Mouse (Mus musculus): ENCODE results near the gene Pias3. TPM values are rescaled to one million over a fixed set of nuclear protein-coding genes. Genes with fewer than 3 reads are reported as not detected.

The Pias3 gene
- polyA plus RNA-seq, 1 experiment from 2014 or later = 74.1 TPM

- no peak overlapping the region for H3K27ac ChIP-seq (replicated peaks)
- ATAC-seq (ENCODE audit: insufficient number of reproducible peaks, low FRiP score, low TSS enrichment, low read depth) = no peak
- H3K4me3 ChIP-seq (replicated peaks) = no peak overlapping the region
- no peaks in the 10 kb centered on the region for H3K9me3 ChIP-seq (replicated peaks)
- H3K27me3 ChIP-seq = no peaks in the 10 kb centered on the region
- peaks cover 15% of the 10 kb centered on the region for H3K4me1 ChIP-seq
- H3K36me3 ChIP-seq = peaks cover 57% of the 10 kb centered on the region
- H3K4me2 ChIP-seq (replicated peaks) = no peak overlapping the region
- WGBS = 66% methylated on average over 7 of the region's 7 CpGs
- H3K9ac ChIP-seq = no peak overlapping the region
Measured at GRCm38 (mm10) chr3:96706984-96707383, 10.8 kb downstream of the Pias3 start.

- peak within 1 kb of the TSS; percentile 68 for H3K9ac ChIP-seq
- H3K27ac ChIP-seq (replicated peaks) = no peak within 1 kb of the TSS
- peak; percentile 81 for ATAC-seq (ENCODE audit: insufficient number of reproducible peaks, low FRiP score, low TSS enrichment, low read depth)
- H3K36me3 ChIP-seq = peaks cover 60% of the 10 kb centered on the region
- peaks cover 15% of the 10 kb centered on the region for H3K4me1 ChIP-seq
- peak within 1 kb of the TSS; percentile 96 for H3K4me2 ChIP-seq (replicated peaks)
- no peaks in the 10 kb centered on the region for H3K9me3 ChIP-seq (replicated peaks)
- WGBS = 5% methylated on average over 42 of the region's 42 CpGs
- H3K4me3 ChIP-seq (replicated peaks) = peak within 1 kb of the TSS; percentile 57
- no peaks in the 10 kb centered on the region for H3K27me3 ChIP-seq
Measured at GRCm38 (mm10) chr3:96707903-96708683, 11.9 kb downstream of the Pias3 start, which contains the start of gene Nudt17. Nudt17 (minus strand) TSS chr3:96708562.

- Histone ChIP-seq H3K4me3 (replicated peaks) (peak overlapping the region; percentile 57; the same call in 1 of the 2 replicates), H3K4me1 (peaks cover 15% of the 10 kb centered on the region), H3K9me3 (replicated peaks) (no peaks in the 10 kb centered on the region), H3K27me3 (no peaks in the 10 kb centered on the region), H3K27ac (replicated peaks) (no peak overlapping the region), H3K4me2 (replicated peaks) (peak overlapping the region; percentile 96), H3K9ac (no peak overlapping the region), H3K36me3 (peaks cover 60% of the 10 kb centered on the region)
- 0 out of 2 replicates have a peak, but pooled peaks have one; percentile 6 for ATAC-seq (ENCODE audit: insufficient number of reproducible peaks, low FRiP score, low TSS enrichment, low read depth)
- 53% methylated on average over 2 of the region's 2 CpGs for WGBS
Measured at GRCm38 (mm10) chr3:96708684-96709064, 12.5 kb downstream of the Pias3 start.

- H3K36me3 ChIP-seq = peaks cover 75% of the 10 kb centered on the region
- H3K4me1 ChIP-seq = no peaks in the 10 kb centered on the region
- no peak overlapping the region for H3K4me2 ChIP-seq (replicated peaks)
- H3K27me3 ChIP-seq = no peaks in the 10 kb centered on the region
- H3K27ac ChIP-seq (replicated peaks) = no peak overlapping the region
- no peaks in the 10 kb centered on the region for H3K9me3 ChIP-seq (replicated peaks)
- ATAC-seq (ENCODE audit: insufficient number of reproducible peaks, low FRiP score, low TSS enrichment, low read depth) = no peak
- no peak overlapping the region for H3K4me3 ChIP-seq (replicated peaks)
- 87% methylated on average over 5 of the region's 5 CpGs for WGBS
- no peak overlapping the region for H3K9ac ChIP-seq
Measured at GRCm38 (mm10) chr3:96714286-96714685, 18.1 kb downstream of the Pias3 start.

- no peak overlapping the region for H3K9ac ChIP-seq
- H3K4me3 ChIP-seq (replicated peaks) = no peak overlapping the region
- no peak overlapping the region for H3K4me2 ChIP-seq (replicated peaks)
- no peaks in the 10 kb centered on the region for H3K27me3 ChIP-seq
- no peaks in the 10 kb centered on the region for H3K9me3 ChIP-seq (replicated peaks)
- H3K36me3 ChIP-seq = peaks cover 70% of the 10 kb centered on the region
- ATAC-seq (ENCODE audit: insufficient number of reproducible peaks, low FRiP score, low TSS enrichment, low read depth) = no peak
- no peak overlapping the region for H3K27ac ChIP-seq (replicated peaks)
- 86% methylated on average over 2 of the region's 2 CpGs for WGBS
- no peaks in the 10 kb centered on the region for H3K4me1 ChIP-seq
Measured at GRCm38 (mm10) chr3:96715854-96716253, 19.7 kb downstream of the Pias3 start.

GRCm38 (mm10) chr3:96719173-96719572, 23.0 kb downstream of the Pias3 start:
- Histone ChIP-seq H3K4me1 (no peaks in the 10 kb centered on the region), H3K4me2 (replicated peaks) (no peak overlapping the region; the same call in 1 of the 2 replicates), H3K36me3 (peaks cover 68% of the 10 kb centered on the region), H3K27me3 (no peaks in the 10 kb centered on the region), H3K9me3 (replicated peaks) (no peaks in the 10 kb centered on the region), H3K27ac (replicated peaks) (no peak overlapping the region), H3K4me3 (replicated peaks) (no peak overlapping the region), H3K9ac (no peak overlapping the region)
- 37% methylated on average over 14 of the region's 14 CpGs for WGBS
- ATAC-seq (ENCODE audit: insufficient number of reproducible peaks, low FRiP score, low TSS enrichment, low read depth) = no peak

GRCm38 (mm10) chr3:96727343-96727827, 31.2 kb downstream of the Pias3 start, which contains the start of the genes Polr3c and Rnf115:
Polr3c (minus strand) TSS chr3:96727628.
Rnf115 (plus strand) TSS chr3:96727664.
- peaks cover 16% of the 10 kb centered on the region for H3K4me1 ChIP-seq
- no peaks in the 10 kb centered on the region for H3K27me3 ChIP-seq
- peak within 1 kb of the TSS; percentile 94 for H3K27ac ChIP-seq (replicated peaks)
- H3K9ac ChIP-seq = peak within 1 kb of the TSS; percentile 73
- peaks cover 22% of the 10 kb centered on the region for H3K36me3 ChIP-seq
- H3K4me3 ChIP-seq (replicated peaks) = peak within 1 kb of the TSS; percentile 93
- peak; percentile 97 for ATAC-seq (ENCODE audit: insufficient number of reproducible peaks, low FRiP score, low TSS enrichment, low read depth)
- H3K4me2 ChIP-seq (replicated peaks) = peak within 1 kb of the TSS; percentile 61
- 0% methylated on average over 52 of the region's 52 CpGs for WGBS
- H3K9me3 ChIP-seq (replicated peaks) = no peaks in the 10 kb centered on the region

GRCm38 (mm10) chr3:96727828-96728633, 31.8 kb downstream of the Pias3 start:
- H3K4me1 ChIP-seq = peaks cover 16% of the 10 kb centered on the region
- peak overlapping the region; percentile 94 for H3K27ac ChIP-seq (replicated peaks)
- H3K36me3 ChIP-seq = peaks cover 16% of the 10 kb centered on the region
- ATAC-seq (ENCODE audit: insufficient number of reproducible peaks, low FRiP score, low TSS enrichment, low read depth) = peak; percentile 53
- H3K9ac ChIP-seq = peak overlapping the region; percentile 73
- peak overlapping the region; percentile 93 for H3K4me3 ChIP-seq (replicated peaks)
- no peaks in the 10 kb centered on the region for H3K9me3 ChIP-seq (replicated peaks)
- under 1% methylated on average over 42 of the region's 42 CpGs for WGBS
- peak overlapping the region; percentile 61 for H3K4me2 ChIP-seq (replicated peaks)
- no peaks in the 10 kb centered on the region for H3K27me3 ChIP-seq

- peak overlapping the region; percentile 94 for H3K27ac ChIP-seq (replicated peaks)
- 0 out of 2 replicates have a peak overlapping the region, but pooled peaks have one; percentile 73 for H3K9ac ChIP-seq
- H3K36me3 ChIP-seq = peaks cover 9% of the 10 kb centered on the region; the same call in 1 of the 2 replicates
- ATAC-seq (ENCODE audit: insufficient number of reproducible peaks, low FRiP score, low TSS enrichment, low read depth) = no peak
- 38% methylated on average over 7 of the region's 7 CpGs for WGBS
- no peaks in the 10 kb centered on the region for H3K9me3 ChIP-seq (replicated peaks)
- H3K4me2 ChIP-seq (replicated peaks) = peak overlapping the region; percentile 61
- H3K27me3 ChIP-seq = no peaks in the 10 kb centered on the region
- peaks cover 16% of the 10 kb centered on the region for H3K4me1 ChIP-seq
- H3K4me3 ChIP-seq (replicated peaks) = peak overlapping the region; percentile 93
Measured at GRCm38 (mm10) chr3:96728634-96729402, 32.6 kb downstream of the Pias3 start.

- H3K27me3 ChIP-seq = no peaks in the 10 kb centered on the region
- H3K4me1 ChIP-seq = peaks cover 16% of the 10 kb centered on the region
- peaks cover 5% of the 10 kb centered on the region; the same call in 1 of the 2 replicates for H3K36me3 ChIP-seq
- no peak overlapping the region for H3K4me3 ChIP-seq (replicated peaks)
- H3K9me3 ChIP-seq (replicated peaks) = no peaks in the 10 kb centered on the region
- no peak overlapping the region for H3K27ac ChIP-seq (replicated peaks)
- H3K9ac ChIP-seq = no peak overlapping the region
- 33% methylated on average over 3 of the region's 3 CpGs for WGBS
- no peak overlapping the region for H3K4me2 ChIP-seq (replicated peaks)
- ATAC-seq (ENCODE audit: insufficient number of reproducible peaks, low FRiP score, low TSS enrichment, low read depth) = no peak
Measured at GRCm38 (mm10) chr3:96729403-96729784, 33.2 kb downstream of the Pias3 start.

Measured in embryonic facial prominence, embryonic 15.5 days (tissue).